Mouse (Mus musculus) hindbrain, embryonic 14.5 days (tissue): ENCODE data around the gene Myo1c. TPM values are rescaled to one million over a fixed set of nuclear protein-coding genes. Genes with fewer than 3 reads are reported as not detected.
"Not testable (repeated sequence)": the region's sequence is repeated elsewhere in the genome, so short reads cannot be mapped to it uniquely, and the experiment has no call there.

Experiments used
- ATAC-seq: fragments of 200-750 bp; cut with Nextera tagmentation; 2 replicates; pipeline ENCODE4 v1.8.0; 2017; ENCODE audit warnings: moderate number of reproducible peaks, mild to moderate bottlenecking, moderate TSS enrichment, moderate library complexity; ENCODE audit not compliant: low FRiP score
- DNase-seq: peaks from one replicate; pipeline ENCODE4 v3.0.0-alpha.2; 2015; ENCODE audit warnings: low spot score
- H3K27ac ChIP-seq: fragments of 300-500 bp; sonication (generic); 2 replicates; pipeline ENCODE4 v1.5.1; 2014; ENCODE audit warnings: mild to moderate bottlenecking, moderate library complexity
- H3K27me3 ChIP-seq: fragments of 300-500 bp; sonication (generic); 2 replicates; pipeline ENCODE4 v1.6.1; 2014; ENCODE audit warnings: mild to moderate bottlenecking, low read length, mixed read lengths; ENCODE audit not compliant: control insufficient read depth, insufficient read depth
- H3K36me3 ChIP-seq: fragments of 300-500 bp; sonication (generic); replicated peaks from 2 replicates; pipeline ENCODE4 v1.6.1; 2014; ENCODE audit not compliant: control insufficient read depth, insufficient read depth
- H3K4me1 ChIP-seq: fragments of 300-500 bp; sonication (generic); replicated peaks from 2 replicates; pipeline ENCODE4 v1.6.1; 2014; ENCODE audit warnings: antibody characterized with exemption, low read length, mixed read lengths; ENCODE audit not compliant: control insufficient read depth, insufficient read depth
- H3K4me2 ChIP-seq: fragments of 300-500 bp; sonication (generic); replicated peaks from 2 replicates; pipeline ENCODE4 v1.6.1; 2014; ENCODE audit warnings: mild to moderate bottlenecking, moderate library complexity
- H3K4me3 ChIP-seq: fragments of 300-500 bp; sonication (generic); replicated peaks from 2 replicates; pipeline ENCODE4 v1.5.1; 2014; ENCODE audit warnings: mild to moderate bottlenecking, low read length
- H3K9ac ChIP-seq: fragments of 300-500 bp; sonication (generic); 2 replicates; pipeline ENCODE4 v1.6.1; 2014
- H3K9me3 ChIP-seq: fragments of 300-500 bp; sonication (generic); 2 replicates; pipeline ENCODE4 v1.6.1; 2016; ENCODE audit warnings: low read length; ENCODE audit not compliant: control insufficient read depth
- WGBS: fragments of 180-500 bp; shearing (Covaris S2); extraction: QIAGEN DNeasy Blood & Tissue Kit; methylation state at CpG from one replicate; pipeline ENCODE4 v1.1.7; 2014; 5-methylcytosine and 5-hydroxymethylcytosine counted together
- polyA plus RNA-seq: library from polyadenylated mRNA; unstranded; fragments of >200 nt; fragmentation: Nextera tagmentation; extraction: Ambion mirVana; gene quantifications from 2 replicates; pipeline ENCODE4 v1.2.1, GENCODE M21; 2014

Myo1c gene
- polyA plus RNA-seq, 1 experiment from 2014 or later: 8.7 TPM

DNA sequence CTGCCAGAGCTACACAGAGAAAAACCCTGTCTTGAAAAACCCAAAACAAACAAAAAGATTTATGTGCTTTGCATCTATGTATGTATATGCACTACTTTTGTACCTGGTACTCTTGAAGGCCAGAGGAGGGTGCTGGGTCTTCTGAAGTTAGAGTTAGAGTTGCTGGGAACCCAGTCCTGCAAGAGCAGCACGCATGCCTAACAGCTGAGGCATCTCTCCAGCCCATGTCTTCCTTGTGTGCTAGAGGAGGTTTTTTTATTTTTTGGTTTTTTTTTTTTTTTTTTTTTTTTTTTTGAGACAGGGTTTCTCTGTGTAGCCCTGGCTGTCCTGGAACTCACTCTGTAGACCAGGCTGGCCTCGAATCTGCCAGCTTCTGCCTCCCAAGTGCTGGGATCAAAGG, 37.8 kb downstream of the Myo1c start:
- Histone ChIP-seq H3K9ac (no peak overlapping the region), H3K27me3 (no peaks in the 10 kb centered on the region), H3K27ac (no peak overlapping the region), H3K4me3 (no peak overlapping the region), H3K36me3 (peaks cover 26% of the 10 kb centered on the region), H3K4me1 (no peaks in the 10 kb centered on the region), H3K9me3 (no peaks in the 10 kb centered on the region), H3K4me2 (no peak overlapping the region)
- WGBS: 87% methylated on average over 2 of the region's 2 CpGs
- ATAC-seq (no peak), DNase-seq (no peak)

DNA sequence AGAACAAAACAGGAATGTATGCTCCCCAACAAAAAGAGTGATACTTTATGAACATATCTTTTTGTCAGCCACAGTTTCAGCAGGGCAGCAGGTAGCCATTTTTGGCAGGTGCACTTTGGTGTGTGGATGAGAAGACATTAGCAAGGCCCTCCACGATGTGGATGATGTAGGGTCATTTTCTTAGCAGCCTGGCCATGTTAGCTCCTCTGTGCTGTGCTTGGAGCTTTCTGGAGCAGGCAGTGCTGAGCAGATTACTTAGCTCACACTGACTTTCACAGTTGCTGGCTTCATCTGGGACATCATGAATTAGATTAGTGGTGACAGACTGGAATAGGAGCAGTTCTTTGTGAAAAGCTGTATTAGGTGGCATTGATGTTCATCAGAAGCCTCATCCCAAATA, 39.7 kb downstream of the Myo1c start:
- Histone ChIP-seq H3K27me3 (no peaks in the 10 kb centered on the region), H3K4me3 (no peak overlapping the region), H3K36me3 (peaks cover 38% of the 10 kb centered on the region), H3K4me2 (no peak overlapping the region), H3K9me3 (no peaks in the 10 kb centered on the region), H3K27ac (no peak overlapping the region), H3K4me1 (no peaks in the 10 kb centered on the region), H3K9ac (no peak overlapping the region)
- 84% methylated on average over 1 of the region's 1 CpGs for WGBS
- ATAC-seq (no peak), DNase-seq (no peak)

DNA sequence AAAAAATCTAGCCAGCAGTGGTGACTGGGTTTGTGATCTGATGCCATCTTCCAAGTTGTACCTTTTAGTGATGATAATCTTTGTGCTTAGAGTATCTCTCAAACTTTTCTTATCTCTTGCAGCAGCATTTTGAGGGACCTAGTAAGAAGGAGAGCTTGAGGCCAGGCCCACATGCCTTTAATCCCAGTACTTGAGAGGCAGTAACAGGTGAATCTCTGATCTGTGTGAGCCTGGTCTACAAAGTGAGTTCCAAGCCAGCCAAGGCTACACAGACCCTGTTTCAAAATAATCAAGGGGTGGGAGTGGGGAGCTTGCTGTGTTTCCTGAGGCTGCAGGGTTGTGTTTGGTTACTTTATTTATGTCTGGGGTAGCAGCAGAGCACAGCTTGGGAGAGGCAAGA, 40.7 kb downstream of the Myo1c start:
- no peak overlapping the region for H3K27ac ChIP-seq
- no peak overlapping the region for H3K4me2 ChIP-seq
- DNase-seq: no peak
- H3K36me3 ChIP-seq: peaks cover 42% of the 10 kb centered on the region
- no peak for ATAC-seq
- H3K9me3 ChIP-seq: no peaks in the 10 kb centered on the region
- H3K4me3 ChIP-seq: no peak overlapping the region
- no peaks in the 10 kb centered on the region for H3K4me1 ChIP-seq
- no peak overlapping the region for H3K9ac ChIP-seq
- H3K27me3 ChIP-seq: no peaks in the 10 kb centered on the region

DNA sequence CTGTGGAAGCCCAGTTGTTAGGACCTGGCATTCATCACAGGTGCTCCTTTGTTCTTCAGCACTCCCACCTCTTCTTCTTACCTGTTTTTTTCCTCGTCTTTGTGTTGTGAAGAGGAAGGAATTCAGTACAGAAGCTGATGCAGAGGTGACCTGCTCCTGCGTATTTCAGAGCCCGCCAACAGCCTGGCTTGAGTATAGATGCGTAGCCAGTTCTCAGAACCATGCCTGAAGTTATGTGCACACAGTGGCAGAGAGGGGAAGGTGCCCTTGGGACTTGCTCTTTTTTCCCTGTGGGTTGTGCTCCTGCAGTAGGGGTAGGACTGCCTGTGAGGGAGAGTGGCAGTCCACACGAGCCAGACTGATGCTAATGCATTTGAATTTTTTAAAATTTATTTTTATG, 43.3 kb downstream of the Myo1c start:
- Histone ChIP-seq H3K27me3 (no peaks in the 10 kb centered on the region), H3K4me1 (no peaks in the 10 kb centered on the region), H3K9ac (no peak overlapping the region), H3K4me3 (no peak overlapping the region), H3K4me2 (no peak overlapping the region), H3K27ac (no peak overlapping the region), H3K36me3 (peaks cover 60% of the 10 kb centered on the region), H3K9me3 (no peaks in the 10 kb centered on the region)
- DNase-seq (no peak), ATAC-seq (no peak)
- 97% methylated on average over 5 of the region's 5 CpGs for WGBS

DNA sequence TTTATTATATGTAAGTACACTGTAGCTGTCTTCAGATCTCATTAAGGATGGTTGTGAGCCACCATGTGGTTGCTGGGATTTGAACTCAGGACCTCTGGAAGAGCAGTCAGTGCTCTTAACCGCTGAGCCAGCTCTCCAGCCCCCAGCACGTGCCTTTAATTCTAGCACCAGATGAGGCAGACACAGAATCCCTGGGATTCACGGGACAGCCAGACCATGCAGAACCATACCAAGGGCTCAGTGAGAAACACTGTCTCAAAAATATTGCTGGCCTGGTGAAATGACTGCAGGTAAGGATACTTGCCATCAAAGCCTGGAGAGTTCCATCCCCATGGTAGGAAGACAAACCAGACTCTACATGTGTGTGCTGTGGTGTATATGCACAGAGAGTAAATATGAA, 47.2 kb downstream of the Myo1c start:
- H3K4me2 ChIP-seq, H3K4me1 ChIP-seq, H3K4me3 ChIP-seq, H3K9ac ChIP-seq, DNase-seq, H3K9me3 ChIP-seq, H3K27me3 ChIP-seq, H3K27ac ChIP-seq, ATAC-seq: not testable (repeated sequence)
- H3K36me3 ChIP-seq: peaks cover 77% of the 10 kb centered on the region
- WGBS: 99% methylated on average over 3 of the region's 3 CpGs

DNA sequence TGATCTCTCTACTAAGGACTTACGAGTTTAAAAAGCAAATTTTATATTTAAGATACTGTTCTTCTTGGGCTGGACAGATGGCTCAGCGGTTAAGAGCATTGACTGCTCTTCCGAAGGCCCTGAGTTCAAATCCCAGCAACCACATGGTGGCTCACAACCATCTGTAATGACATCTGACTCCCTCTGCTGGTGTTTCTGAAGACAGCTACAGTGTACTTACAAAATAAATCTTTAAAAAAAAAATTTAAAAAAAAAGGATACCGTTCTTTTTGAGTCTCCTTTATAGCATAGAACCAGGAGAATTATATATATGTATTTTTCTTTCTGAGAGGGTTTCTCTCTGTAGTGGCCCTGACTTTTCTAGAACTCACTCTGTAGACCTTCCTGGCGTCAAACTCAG, 50.3 kb downstream of the Myo1c start:
- no peaks in the 10 kb centered on the region for H3K4me1 ChIP-seq
- H3K36me3 ChIP-seq: peaks cover 79% of the 10 kb centered on the region
- H3K27ac ChIP-seq: no peak overlapping the region
- H3K4me3 ChIP-seq: no peak overlapping the region
- no peak for DNase-seq
- no peak for ATAC-seq
- H3K9ac ChIP-seq: no peak overlapping the region
- no peak overlapping the region for H3K4me2 ChIP-seq
- 97% methylated on average over 5 of the region's 5 CpGs for WGBS
- H3K9me3 ChIP-seq: no peaks in the 10 kb centered on the region
- no peaks in the 10 kb centered on the region for H3K27me3 ChIP-seq

DNA sequence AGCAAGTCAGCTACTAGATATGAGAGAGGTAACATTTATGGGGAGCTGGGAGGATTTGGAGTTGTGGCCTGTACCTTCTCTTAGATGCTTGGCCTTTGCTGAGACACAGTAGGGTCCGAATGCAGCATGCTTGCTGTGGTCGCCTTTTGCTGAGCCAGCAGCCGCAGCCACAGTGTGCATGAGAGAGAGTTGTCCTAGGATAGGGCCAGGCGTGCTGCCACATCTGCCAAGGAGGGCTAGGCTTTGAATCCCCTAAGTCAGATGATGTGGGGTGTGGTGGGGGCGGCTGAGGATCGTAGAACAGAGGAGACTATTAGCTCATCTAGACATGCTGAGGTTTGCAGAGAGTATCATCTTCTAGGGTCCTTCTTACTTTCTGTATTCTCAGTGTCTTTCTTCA, 52.5 kb downstream of the Myo1c start:
- Histone ChIP-seq H3K27ac (no peak overlapping the region), H3K9me3 (no peaks in the 10 kb centered on the region), H3K4me1 (no peaks in the 10 kb centered on the region), H3K27me3 (no peaks in the 10 kb centered on the region), H3K9ac (no peak overlapping the region), H3K4me3 (no peak overlapping the region), H3K36me3 (peaks cover 83% of the 10 kb centered on the region), H3K4me2 (no peak overlapping the region)
- ATAC-seq (no peak), DNase-seq (no peak)
- 96% methylated on average over 6 of the region's 6 CpGs for WGBS

DNA sequence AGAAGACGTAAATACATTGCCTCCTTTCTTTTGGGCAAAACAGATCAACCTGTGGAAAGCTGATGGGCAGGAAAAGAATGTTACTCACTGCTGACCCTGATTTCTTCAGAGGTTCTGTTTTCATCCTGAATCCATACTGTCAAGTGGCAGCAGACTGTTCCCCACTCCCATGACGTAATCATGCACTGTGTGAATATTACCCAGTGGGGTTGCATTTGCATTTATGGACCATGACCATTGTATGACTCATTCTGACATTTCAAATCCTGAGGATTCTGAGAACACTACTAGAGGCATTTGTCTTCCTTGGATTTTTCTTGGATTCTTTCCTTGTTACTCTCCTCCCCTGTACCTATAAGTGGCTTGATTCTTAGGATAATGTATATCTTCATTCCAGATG, 53.4 kb downstream of the Myo1c start:
- WGBS: 82% methylated on average over 2 of the region's 2 CpGs
- Histone ChIP-seq H3K9ac (no peak overlapping the region), H3K27ac (no peak overlapping the region), H3K4me1 (no peaks in the 10 kb centered on the region), H3K4me3 (no peak overlapping the region), H3K27me3 (no peaks in the 10 kb centered on the region), H3K9me3 (no peaks in the 10 kb centered on the region), H3K36me3 (peaks cover 74% of the 10 kb centered on the region), H3K4me2 (no peak overlapping the region)
- no peak for ATAC-seq
- no peak for DNase-seq

DNA sequence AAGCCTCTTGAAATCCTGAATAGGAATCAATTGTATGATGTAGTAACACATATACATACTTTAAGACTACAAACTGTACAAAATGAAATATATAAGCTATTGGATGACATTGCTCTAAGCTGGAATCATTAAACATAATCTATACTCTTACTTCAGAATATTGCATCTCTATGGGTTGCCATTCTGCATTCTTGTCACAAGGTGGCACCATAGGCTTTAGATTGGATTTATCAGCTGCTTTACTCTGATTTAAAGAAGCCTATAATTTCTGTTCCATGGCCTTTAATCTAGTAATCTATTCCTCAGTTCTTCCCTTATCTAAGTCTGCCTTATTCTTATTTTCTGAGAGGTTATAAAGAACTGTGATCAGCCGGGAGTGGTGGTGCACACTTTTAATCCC, 63.6 kb downstream of the Myo1c start:
- H3K4me3 ChIP-seq: no peak overlapping the region
- DNase-seq (peak; percentile 51), ATAC-seq (no peak)
- no peak overlapping the region for H3K9ac ChIP-seq
- no peaks in the 10 kb centered on the region for H3K4me1 ChIP-seq
- no peaks in the 10 kb centered on the region for H3K9me3 ChIP-seq
- no peak overlapping the region for H3K4me2 ChIP-seq
- H3K27ac ChIP-seq: no peak overlapping the region
- H3K27me3 ChIP-seq: no peaks in the 10 kb centered on the region
- no peaks in the 10 kb centered on the region for H3K36me3 ChIP-seq
- WGBS: 96% methylated on average over 1 of the region's 1 CpGs

DNA sequence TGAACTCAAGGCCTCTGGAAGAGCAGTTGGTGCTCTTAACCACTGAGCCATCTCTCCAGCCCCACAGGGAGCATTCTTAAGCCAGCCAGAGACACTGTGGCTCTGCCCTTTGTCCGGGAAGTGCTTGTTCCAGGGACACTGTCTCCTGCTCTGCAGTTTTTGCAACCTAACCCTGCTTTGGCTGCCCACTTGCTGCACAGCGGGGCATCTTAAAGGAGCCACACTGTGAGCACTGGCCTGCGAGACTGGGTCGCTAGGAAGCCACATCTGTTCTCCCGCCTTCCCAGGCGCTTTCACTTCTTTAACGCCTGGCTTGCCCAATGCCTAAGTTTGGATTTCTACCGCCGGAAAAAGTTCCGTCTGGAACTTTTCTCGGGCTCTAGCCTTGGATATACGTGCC, 65.3 kb downstream of the Myo1c start:
- Histone ChIP-seq H3K36me3 (no peaks in the 10 kb centered on the region), H3K9ac (no peak overlapping the region), H3K4me2 (no peak overlapping the region; the same call in 1 of the 2 replicates), H3K9me3 (no peaks in the 10 kb centered on the region), H3K27ac (no peak overlapping the region), H3K4me1 (no peaks in the 10 kb centered on the region), H3K27me3 (no peaks in the 10 kb centered on the region), H3K4me3 (no peak overlapping the region)
- ATAC-seq (no peak), DNase-seq (no peak)
- 17% methylated on average over 12 of the region's 12 CpGs for WGBS
